Mouse (Mus musculus) spleen, embryonic (tissue): Measurements from ENCODE around the gene Nelfe.
"Not testable (repeated sequence)": the region's sequence is repeated elsewhere in the genome, so short reads cannot be mapped to it uniquely, and the experiment has no call there.

Experiments
- CTCF ChIA-PET: fragments of 350-600 bp; sonication (Branson Sonifier 250); formaldehyde crosslinking; loops from one replicate; lab custom pipeline; 2022; lab: Charles Lee

The Nelfe gene

GRCm38 (mm10) chr17:34849722-34850516 lies at the start of gene Nelfe, which contains the start of gene Skiv2l:
Gene Nelfe (plus strand): TSS chr17:34850391.
Gene Skiv2l (minus strand): TSS chr17:34850210.
- CTCF ChIA-PET, result interaction anchor here (0.5 kb wide), 1 partner anchor 12 kb away, joined by 3 read pairs; the partner anchor contains the start of gene Cfb

DNA sequence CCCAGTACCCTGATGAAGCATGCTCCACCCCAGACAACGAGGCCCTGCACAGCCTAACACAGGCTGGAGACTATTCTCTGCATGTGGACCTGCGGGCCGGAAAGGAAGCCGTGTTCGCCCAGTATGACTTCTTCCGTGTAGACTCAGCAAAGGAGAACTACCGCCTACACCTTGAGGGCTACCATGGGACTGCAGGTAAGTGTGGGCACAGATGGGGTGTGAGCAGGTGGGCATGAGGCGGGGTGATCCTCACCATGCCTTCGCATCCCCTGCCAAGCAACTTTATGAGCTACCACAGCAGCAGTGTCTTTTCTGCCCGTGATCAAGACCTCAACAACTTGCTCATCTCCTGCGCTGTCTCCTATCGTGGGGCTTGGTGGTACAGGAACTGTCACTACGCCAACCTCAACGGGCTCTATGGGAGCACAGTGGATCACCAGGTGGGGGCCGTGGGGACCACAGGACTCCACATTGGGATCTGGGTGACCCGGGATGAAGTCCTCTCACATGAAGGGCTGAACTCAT lies 49.3 kb upstream of the Nelfe start:
- CTCF ChIA-PET, result not testable (repeated sequence)

DNA sequence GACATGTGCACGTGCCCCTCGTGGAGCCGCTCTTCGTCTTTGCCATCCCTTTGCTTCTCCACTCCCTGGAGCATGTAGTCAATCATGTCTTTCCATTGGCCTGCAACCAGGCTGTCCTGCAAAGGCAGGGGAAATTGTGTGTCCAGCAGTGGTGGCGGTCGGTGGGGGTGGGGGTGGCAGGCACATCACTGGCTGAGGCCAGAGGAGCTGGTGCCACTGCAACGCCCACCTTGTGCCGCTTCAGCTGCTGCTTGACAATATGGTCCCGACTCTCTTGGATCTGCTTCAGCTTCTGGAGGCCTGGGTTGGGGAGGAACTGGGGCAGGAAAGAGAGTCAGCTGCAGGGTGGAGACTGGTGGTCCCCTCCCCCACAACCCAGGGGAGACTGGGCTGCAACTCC lies 47.4 kb upstream of the Nelfe start:
- CTCF ChIA-PET, result not testable (repeated sequence)

- CTCF ChIA-PET, result not testable (repeated sequence)
These were observed 46.8 kb upstream of the Nelfe start for GRCm38 (mm10) chr17:34803367-34803766.

DNA sequence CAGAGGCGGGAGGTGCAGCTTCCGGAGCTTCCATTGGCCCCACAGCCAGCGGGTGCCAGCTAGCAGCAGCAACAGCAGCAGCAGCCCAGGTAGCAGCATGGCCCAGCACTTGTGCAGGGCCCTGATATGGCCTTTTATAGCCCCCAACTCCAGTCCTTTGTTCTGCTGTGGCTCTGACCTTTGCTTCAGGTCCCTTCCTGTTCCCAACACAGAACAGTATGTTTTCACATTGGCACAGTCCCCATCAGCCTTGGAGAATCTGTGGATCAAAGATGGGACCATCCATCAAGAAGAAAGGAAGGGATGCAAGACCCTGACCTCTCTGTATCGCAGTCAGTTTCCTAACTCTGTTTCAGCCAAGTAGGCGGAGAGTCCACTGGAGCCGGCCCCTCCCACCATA lies 45.9 kb upstream of the Nelfe start, which contains the start of gene Cyp21a1:
Gene Cyp21a1, minus strand, starts transcription at position 261 of the 400 bp plus-strand sequence.
- CTCF ChIA-PET, result not testable (repeated sequence)

DNA sequence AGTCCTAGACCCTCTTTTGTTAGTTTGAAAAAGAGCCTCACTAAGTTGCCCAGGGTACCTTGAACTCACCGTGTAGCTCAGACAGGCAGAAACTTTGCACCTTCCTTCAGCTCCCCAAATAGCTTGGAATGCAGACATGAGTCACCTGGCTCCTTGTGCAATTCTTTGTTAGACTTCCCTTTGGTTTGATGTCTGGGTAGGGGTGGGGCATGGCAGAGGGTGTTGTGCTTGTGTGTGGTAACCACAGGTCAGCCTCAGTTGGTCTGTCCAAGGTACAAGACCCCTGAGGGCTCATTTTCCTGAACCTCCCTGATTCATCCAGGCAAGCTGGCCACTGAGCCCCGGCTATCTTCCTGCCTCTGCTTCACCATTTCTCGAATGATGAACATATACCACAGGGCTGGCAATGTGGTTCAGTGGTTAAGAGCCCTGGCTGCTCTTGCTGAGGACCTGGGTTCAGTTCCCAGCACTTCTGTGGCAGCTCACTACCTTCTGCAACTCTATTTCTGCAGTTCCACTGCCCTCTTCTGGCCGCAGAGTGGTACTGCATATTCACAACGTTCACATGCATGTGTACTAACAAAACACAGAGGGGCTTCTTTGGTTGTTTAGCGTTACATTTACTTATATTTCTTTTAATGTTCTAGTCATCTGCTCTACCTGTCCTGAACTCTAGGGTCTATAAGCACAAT lies 45.2 kb upstream of the Nelfe start:
- CTCF ChIA-PET, result no interaction called here

DNA sequence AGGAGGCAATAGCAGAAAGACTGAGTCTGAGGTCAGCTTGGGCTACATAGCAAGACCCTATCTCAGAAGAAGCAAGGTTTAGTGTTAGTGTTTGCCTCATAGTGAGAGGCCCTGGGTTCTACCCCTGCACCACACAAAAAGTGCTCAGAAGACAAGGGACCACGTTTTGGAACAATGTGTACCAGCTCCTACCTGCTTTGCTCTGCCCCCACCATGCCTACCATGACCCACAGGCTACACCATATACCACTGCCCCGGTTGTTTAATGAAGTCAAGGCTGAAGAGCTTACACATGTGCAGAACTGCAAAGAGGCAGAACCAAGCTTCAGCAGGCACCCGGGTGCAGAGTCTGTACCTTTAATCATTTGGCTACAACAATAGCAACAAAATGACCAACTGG lies 43.0 kb upstream of the Nelfe start:
- CTCF ChIA-PET, result no interaction called here

DNA sequence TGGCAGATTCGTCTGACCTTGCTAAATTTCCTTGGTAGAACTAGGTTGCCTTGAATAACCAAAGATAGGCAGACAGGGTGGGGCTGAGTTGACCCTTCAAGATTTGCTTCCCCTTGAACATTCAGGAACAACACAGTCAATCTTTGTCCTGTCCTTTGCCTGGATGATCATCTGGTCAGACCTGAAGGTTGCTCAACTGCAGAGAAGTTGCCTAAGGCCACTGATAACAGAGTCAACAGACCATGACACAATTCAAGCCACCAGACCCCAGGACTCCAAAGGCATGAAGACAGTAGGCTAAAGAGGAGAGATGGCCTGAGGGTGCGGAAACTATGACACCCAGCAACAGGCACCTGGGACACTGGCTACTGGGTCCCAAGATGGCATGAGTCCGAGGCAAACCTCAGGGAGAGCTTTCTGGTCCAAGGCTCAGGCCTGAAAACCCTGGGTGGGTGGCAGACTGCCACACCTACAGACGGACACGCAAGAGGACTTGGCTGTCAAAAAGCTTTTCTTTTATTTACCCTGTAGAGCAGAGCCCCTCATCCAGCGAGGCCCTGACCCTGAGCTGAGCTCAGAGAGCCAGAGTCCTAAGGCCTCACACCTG lies 41.5 kb upstream of the Nelfe start:
- CTCF ChIA-PET, result no interaction called here

GRCm38 (mm10) chr17:34810411-34810810 lies 39.8 kb upstream of the Nelfe start:
- CTCF ChIA-PET, result not testable (repeated sequence)

GRCm38 (mm10) chr17:34810811-34811210 lies 39.4 kb upstream of the Nelfe start:
- CTCF ChIA-PET, result not testable (repeated sequence)

- CTCF ChIA-PET, result no interaction called here
These were observed 38.9 kb upstream of the Nelfe start for GRCm38 (mm10) chr17:34811275-34811674.

DNA sequence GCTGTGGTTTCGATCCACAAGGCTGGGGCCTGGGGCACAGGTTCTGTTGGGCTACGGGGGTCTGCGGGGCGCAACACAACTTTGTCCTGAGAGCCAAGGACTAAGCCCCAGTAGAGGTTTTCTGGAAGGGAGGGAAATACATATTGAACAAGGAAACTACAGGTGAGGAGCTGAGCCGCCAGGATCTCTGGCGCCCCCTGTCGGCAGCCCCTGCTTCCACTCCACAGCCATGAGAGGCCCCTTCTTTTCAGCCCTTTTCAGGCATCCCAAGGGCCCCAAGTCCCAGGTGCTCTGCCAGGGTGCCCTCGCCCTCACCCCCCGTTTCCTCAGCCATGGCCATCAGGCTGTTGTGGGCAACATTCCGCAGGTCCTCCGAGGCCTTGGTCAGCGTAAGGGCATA lies 36.4 kb upstream of the Nelfe start:
- CTCF ChIA-PET, result not testable (repeated sequence)

GRCm38 (mm10) chr17:34814818-34815370 lies 35.3 kb upstream of the Nelfe start:
- CTCF ChIA-PET, result no interaction called here

DNA sequence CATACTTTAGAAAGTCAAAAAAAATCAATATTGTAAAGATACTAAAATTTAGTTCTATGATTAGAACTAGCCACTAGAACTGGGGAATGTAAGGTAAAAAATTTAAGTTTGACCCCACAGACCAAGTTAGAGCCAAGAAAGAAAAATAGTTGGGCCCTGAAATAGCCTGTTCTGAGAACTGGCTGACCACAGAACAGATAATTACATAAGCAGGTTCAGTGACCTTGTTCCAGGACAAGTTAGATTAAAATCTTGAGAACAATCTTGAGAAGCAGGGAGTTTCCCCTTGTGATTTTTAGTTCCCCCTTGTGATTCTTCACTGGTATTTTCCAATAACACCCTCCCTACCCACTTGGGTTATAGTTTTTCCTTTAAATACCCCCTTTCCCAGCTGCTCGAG lies 19.4 kb upstream of the Nelfe start:
- CTCF ChIA-PET, result not testable (repeated sequence)

DNA sequence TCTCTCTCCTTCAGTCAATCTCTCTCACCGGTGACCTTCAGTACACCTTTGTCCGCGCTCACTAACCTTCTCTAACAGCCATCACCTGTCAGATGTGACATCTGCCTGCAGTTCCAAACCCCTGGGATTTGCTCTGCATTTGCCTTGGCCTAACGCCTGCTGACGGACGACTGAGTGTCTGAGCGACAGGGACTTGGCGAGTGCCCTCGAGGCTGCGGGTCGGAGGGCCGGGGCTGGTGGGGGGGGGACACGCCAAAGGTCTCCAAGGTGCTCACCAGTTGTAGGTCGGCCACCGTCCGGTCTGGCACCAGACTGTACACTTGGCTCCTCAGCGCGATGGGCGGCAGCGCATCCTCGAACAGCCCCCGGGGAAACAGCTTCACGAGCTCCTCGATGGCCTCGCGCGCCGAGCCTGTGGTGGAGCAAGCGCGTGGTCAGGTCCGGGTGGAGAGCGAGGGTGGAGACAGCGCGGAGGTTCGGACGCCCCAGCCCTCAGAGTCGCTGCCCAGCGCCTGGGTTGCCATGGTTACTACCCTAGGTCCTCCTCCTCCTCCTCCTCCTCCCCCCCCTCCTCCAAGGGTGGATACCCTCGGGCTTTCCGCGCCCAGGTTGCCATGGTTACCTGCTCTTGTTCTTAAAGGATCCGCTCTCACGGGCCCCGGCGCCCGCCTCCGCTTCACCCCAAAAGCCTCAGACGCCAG lies 13.9 kb upstream of the Nelfe start:
- CTCF ChIA-PET, result interaction anchor here (0.7 kb wide), 1 partner anchor 917 kb away, joined by 3 read pairs; no protein-coding TSS in a partner anchor

DNA sequence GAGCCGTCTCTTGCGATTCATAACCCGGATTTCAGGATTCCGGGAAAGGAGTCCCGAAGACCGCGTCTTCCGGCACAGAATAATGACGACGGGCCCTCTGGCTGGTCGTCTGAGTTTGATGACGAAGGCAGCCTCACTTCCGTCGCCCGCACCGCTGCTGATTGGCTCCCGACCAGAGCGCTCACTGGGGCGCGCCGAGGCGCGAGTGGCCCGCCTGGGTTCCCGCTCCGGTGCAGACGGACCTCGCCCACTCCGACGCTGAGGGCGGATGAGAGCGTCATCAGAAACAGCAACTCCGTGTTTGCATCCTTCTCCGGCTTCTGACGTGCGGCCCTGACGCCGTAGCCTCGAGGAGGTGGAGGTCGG lies 13.4 kb upstream of the Nelfe start, which contains the start of the genes Stk19 and Dxo:
Gene Stk19, minus strand, starts transcription at position 90 of the 366 bp plus-strand sequence.
Gene Dxo, plus strand, starts transcription at position 164 of the 366 bp plus-strand sequence.
- CTCF ChIA-PET, result interaction anchor here (0.6 kb wide), 1 partner anchor 99 kb away, joined by 5 read pairs; no protein-coding TSS in a partner anchor

DNA sequence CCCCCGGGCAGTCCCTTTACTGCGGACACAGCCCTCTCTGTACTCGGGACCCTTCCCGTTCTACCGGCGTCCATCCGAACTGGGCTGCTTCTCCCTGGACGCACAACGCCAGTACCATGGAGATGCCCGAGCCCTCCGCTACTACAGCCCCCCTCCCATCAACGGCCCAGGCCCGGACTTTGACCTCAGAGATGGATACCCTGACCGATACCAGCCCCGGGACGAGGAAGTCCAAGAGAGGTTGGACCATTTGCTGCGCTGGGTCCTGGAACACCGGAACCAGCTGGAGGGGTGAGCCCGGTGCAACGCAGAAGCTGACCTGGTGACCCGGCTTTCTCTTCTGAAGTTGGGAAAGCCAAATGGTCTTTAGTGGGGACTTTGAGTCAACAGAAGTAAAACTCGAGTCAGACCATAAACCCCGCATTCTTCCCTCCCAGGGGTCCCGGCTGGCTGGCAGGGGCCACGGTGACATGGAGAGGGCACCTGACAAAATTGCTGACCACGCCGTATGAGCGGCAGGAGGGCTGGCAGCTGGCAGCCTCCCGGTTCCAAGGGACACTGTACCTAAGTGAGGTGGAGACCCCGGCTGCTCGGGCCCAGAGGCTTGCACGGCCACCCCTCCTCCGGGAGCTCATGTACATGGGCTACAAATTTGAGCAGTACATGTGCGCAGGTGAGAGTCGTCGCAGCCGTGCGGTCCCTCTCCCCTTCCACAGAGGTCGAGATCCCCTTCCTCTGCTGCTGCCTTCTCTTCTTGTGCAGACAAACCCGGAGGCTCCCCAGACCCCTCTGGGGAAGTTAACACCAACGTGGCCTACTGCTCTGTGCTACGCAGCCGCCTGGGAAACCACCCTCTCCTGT lies 12.5 kb upstream of the Nelfe start:
- CTCF ChIA-PET, result interaction anchor here (0.6 kb wide), 2 partner anchors 65 to 98 kb away, joined by 4 to 5 read pairs; no protein-coding TSS in a partner anchor

DNA sequence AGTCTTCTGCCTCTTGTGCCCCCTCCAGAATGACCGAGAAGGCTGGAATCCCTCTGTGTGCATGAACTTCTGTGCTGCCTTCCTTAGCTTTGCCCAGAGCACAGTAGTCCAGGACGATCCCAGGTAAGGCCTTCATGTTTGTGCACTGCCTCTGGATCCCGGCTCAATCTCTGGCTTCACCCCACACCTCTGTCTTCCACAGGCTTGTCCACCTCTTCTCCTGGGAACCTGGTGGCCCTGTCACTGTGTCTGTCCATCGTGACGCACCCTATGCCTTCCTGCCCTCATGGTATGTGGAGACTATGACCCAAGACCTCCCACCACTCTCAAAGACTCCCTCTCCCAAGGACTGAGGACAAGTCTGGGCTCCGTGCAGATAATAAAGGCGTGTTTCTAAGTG lies 11.4 kb upstream of the Nelfe start:
- CTCF ChIA-PET, result no interaction called here

- CTCF ChIA-PET, result no interaction called here
These were observed 9.4 kb upstream of the Nelfe start for GRCm38 (mm10) chr17:34840736-34841307.

GRCm38 (mm10) chr17:34844884-34845283 lies 5.3 kb upstream of the Nelfe start:
- CTCF ChIA-PET, result no interaction called here
